Mouse (Mus musculus) small intestine, adult 2 months (tissue): ENCODE measurements at regions not wholly inside any gene's neighbourhood (a gene's known extent, or its start where the extent isn't known, plus 50 kb on each side); places are given as distances from the start of the nearest gene placed in this dataset.

Experiments
- H3K27ac ChIP-seq: fragments of 200-500 bp; 2 replicates; pipeline ENCODE4 v1.5.1; 2012; ENCODE audit warnings: low read depth, low read length, control low read depth, inconsistent platforms; ENCODE audit not compliant: insufficient read depth
- H3K27me3 ChIP-seq: fragments of 200-500 bp; 2 replicates; pipeline ENCODE4 v1.6.1; 2012; ENCODE audit warnings: mild to moderate bottlenecking, moderate library complexity, low read length, inconsistent platforms; ENCODE audit not compliant: control insufficient read depth, insufficient read depth
- H3K36me3 ChIP-seq: fragments of 200-500 bp; 2 replicates; pipeline ENCODE4 v1.6.1; 2012; ENCODE audit warnings: mild to moderate bottlenecking, low read length, control low read depth, inconsistent platforms; ENCODE audit not compliant: control insufficient read depth, insufficient read depth
- H3K4me1 ChIP-seq: fragments of 200-500 bp; 2 replicates; pipeline ENCODE4 v1.6.1; 2012; ENCODE audit warnings: low read length, inconsistent platforms, mixed read lengths; ENCODE audit not compliant: control insufficient read depth, insufficient read depth, insufficient read length
- H3K4me3 ChIP-seq: fragments of 200-500 bp; 2 replicates; pipeline ENCODE4 v1.5.1; 2012; ENCODE audit warnings: low read depth, mild to moderate bottlenecking, control low read depth, inconsistent platforms, low read length, moderate library complexity
- CTCF ChIP-seq: fragments of 200-500 bp; IDR thresholded peaks from 2 replicates; pipeline ENCODE4 v1.5.1; 2012; ENCODE audit warnings: low read depth, mild to moderate bottlenecking, control low read depth, inconsistent platforms, low read length, moderate library complexity, mixed read lengths; ENCODE audit not compliant: insufficient replicate concordance, insufficient read length; ENCODE audit errors: extremely low read depth
- POLR2A ChIP-seq: fragments of 200-500 bp; IDR thresholded peaks from 2 replicates; pipeline ENCODE4 v1.6.1; 2012; ENCODE audit warnings: low read depth, mild to moderate bottlenecking, control low read depth, inconsistent platforms, low read length, moderate library complexity
- WGBS: fragments of 180-500 bp; shearing (Covaris S2); methylation state at CpG from one replicate; pipeline ENCODE4 v1.1.7; 2018; 5-methylcytosine and 5-hydroxymethylcytosine counted together

DNA sequence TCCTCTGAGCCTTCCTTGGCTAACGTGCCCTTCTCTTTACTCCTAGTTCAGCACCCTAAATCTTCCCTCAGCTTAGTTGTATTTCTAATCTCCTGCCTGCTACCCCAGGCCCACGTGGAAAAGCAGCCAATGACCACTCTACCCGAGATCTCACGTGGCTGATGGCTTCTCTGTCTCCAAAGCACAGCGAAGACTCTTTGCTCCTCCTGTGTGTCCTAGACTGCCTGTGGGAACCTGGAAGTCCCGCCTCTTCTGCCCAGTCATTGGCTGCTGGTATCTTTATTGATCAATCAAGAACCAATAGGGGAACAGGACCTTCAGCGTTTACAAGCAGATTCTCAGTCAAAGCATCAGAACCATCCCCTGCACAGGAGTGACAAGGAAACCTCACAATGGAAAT is 54.8 kb downstream of the Gm19935 start:
- TF ChIP-seq POLR2A (no peak), CTCF (no peak)
- 74% methylated on average over 7 of the region's 7 CpGs for WGBS
- Histone ChIP-seq H3K36me3 (no peaks in the 10 kb centered on the region), H3K27ac (no peak overlapping the region), H3K27me3 (no peaks in the 10 kb centered on the region), H3K4me1 (no peaks in the 10 kb centered on the region), H3K4me3 (no peak overlapping the region)

DNA sequence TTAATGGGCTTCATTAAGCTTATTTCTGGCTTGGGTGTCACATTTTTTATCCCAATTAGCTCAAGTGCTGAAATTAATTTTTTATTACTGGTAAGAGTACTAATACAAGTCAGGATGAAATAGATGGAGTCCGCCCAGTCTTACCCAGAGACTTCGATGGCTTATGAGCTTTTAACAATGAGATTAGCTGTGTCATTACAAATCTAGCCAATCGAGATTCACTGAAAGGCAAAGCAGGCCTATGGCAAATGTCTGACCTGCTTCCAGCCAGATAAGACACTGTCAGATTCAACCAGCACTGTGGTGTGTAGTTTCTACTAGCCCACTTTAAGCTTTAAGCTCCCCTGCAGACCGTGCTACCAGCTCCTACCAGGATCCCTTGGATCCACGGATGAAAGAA is 55.2 kb downstream of the Gm19935 start:
- 79% methylated on average over 5 of the region's 5 CpGs for WGBS
- H3K4me3 ChIP-seq: no peak overlapping the region
- H3K27me3 ChIP-seq: no peaks in the 10 kb centered on the region
- H3K4me1 ChIP-seq: no peaks in the 10 kb centered on the region
- TF ChIP-seq POLR2A (no peak), CTCF (no peak)
- no peak overlapping the region for H3K27ac ChIP-seq
- no peaks in the 10 kb centered on the region for H3K36me3 ChIP-seq

DNA sequence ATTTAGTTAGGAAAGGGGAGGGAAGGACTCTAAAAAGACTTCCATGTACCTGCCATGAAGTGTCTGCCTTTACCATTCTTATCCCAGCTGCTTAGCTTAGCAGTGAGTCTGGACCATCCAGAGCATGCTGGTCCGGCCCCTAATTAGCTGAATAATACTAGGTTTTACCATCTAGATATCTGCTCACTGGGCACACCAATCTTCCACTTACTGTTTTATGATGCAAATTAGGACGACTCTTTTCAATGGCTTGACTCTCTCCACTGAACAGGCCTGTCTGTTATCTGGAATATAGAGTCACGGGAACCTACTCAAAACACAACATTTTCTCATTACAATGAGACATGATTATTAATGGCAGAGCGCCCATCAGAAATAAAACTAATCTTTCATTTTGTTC is 55.7 kb downstream of the Gm19935 start:
- WGBS: 83% methylated on average over 4 of the region's 4 CpGs
- Histone ChIP-seq H3K36me3 (no peaks in the 10 kb centered on the region), H3K4me3 (no peak overlapping the region), H3K27me3 (no peaks in the 10 kb centered on the region), H3K4me1 (no peaks in the 10 kb centered on the region), H3K27ac (no peak overlapping the region)
- no peak for TF ChIP-seq CTCF
- TF ChIP-seq POLR2A: no peak

DNA sequence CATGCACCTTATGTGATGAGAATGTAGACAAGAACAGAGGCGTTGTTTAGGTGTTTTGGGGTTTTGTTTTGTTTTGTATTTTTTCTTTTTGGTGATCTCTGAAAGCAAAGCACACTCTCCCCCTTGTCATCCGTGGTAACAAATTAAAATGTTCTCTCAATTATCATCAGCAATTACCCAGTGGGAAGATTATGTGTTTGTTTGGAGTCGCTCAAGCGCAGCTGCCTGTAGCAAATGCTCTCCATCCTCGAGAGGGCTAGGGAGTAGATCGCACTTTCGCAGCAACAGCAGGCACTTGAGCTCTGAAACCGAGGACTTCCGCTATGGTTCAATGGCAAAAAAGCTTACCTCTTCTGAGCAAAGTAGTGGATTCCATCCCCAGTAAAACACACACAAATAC is 57.7 kb downstream of the Gm19935 start:
- H3K4me1 ChIP-seq: no peaks in the 10 kb centered on the region
- no peak overlapping the region for H3K27ac ChIP-seq
- TF ChIP-seq POLR2A: no peak
- no peak for TF ChIP-seq CTCF
- no peaks in the 10 kb centered on the region for H3K36me3 ChIP-seq
- H3K27me3 ChIP-seq: no peaks in the 10 kb centered on the region
- WGBS: 79% methylated on average over 9 of the region's 9 CpGs
- no peak overlapping the region for H3K4me3 ChIP-seq

DNA sequence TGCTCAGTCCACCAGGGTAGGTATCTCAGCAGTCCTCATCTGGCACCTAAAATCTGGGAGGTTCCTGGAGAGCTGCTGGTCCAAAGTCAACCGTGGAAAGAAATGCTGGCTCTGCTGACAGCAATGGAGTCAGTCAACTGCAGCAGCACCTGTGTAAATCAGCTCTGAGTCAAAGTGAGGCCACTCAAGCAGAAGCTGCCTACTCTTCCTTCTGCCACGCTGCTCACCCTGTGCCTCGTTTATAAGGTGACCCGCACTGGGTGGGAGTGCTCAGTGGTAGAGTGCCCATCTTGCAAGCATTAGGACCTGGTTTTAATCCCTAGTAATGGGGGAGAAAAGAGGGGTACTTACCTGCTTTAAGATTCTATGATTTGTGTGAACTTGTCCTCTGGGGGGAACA is 62.2 kb downstream of the Gm19935 start:
- Histone ChIP-seq H3K36me3 (no peaks in the 10 kb centered on the region), H3K4me3 (no peak overlapping the region), H3K4me1 (no peaks in the 10 kb centered on the region), H3K27ac (no peak overlapping the region), H3K27me3 (no peaks in the 10 kb centered on the region)
- TF ChIP-seq POLR2A (no peak), CTCF (no peak)
- WGBS: 74% methylated on average over 4 of the region's 4 CpGs

DNA sequence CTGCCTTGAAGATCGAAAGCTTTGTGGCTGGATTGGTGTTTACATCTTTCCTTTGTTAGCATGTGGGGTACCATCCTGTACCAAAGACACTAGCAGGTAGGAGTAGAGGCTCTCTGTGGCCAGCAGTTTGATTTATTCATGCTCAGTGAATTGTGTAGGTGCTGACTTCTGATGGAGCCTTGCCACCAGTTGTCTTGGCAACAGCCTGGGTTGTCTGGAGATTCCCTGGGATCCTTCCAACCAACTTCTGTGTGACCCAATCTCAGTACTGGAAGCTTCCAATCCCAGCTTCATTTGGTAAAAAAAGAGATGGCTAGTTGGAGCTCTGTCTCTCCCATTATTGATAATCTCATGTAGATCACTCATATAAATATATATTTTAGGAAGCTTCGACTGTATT is 73.6 kb downstream of the Gm19935 start:
- Histone ChIP-seq H3K4me1 (no peaks in the 10 kb centered on the region), H3K27me3 (no peaks in the 10 kb centered on the region), H3K36me3 (no peaks in the 10 kb centered on the region), H3K27ac (no peak overlapping the region), H3K4me3 (no peak overlapping the region)
- 89% methylated on average over 2 of the region's 2 CpGs for WGBS
- TF ChIP-seq CTCF: no peak
- TF ChIP-seq POLR2A: no peak

DNA sequence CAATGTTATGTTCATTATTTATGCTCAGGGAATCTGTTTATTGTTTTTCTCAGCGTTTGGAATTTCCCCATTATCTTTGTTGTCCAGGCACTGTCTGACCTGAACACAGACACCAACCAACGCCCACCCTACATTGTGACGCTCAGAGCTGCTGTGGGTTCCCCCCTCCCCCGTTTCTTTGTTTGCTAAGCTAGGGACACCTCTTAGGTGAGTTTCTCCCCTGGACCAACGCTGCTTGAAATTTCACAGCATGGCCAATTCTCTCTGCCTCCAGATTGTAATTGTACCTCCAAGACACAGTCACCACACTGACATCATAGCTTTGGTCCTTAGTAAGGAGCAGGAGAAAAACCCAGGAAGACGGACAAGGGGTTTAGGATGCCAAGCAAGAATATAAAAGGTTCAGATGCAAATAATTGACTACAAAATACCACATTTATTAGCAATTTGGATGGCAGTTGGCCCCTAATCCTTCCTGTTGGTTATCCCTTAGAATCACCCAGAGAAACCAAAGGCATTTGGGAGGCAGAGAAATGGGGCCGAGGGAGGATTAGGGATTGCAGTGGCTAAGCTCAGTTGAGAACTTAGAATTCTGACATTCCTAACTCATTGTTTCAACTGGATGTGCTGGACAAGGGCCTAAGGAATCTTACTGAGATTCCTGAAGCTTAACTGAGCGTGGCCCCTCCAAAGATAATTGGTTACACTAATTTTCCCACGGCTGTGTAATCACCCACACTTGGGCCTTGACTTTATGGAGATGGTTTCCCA is 76.0 kb downstream of the Gm19935 start:
- Histone ChIP-seq H3K4me1 (no peaks in the 10 kb centered on the region), H3K27ac (no peak overlapping the region), H3K27me3 (no peaks in the 10 kb centered on the region), H3K4me3 (no peak overlapping the region), H3K36me3 (no peaks in the 10 kb centered on the region)
- TF ChIP-seq CTCF (no peak), POLR2A (no peak)
- 47% methylated on average over 9 of the region's 9 CpGs for WGBS
